9 mouse cellular contexts compared by ENCODE assay signal in genomic region chr5:64865219-64865964, GRCm38 (mm10).
DNase-seq lines count a peak whose midpoint lies in the region; ATAC-seq and TF ChIP-seq lines count a peak whose summit lies in the region.
"Had no signal": no experiment of that assay in that cellular context is flagged by ENCODE, and none has a peak within 500 bp of the region (broad histone marks: within the 10 kb centered on the region; RNA-seq: fewer than 3 reads in every experiment).

No protein-coding gene starts in this region.

- no peaks in the 10 kb centered on the region for H3K36me3 ChIP-seq in kidney, embryonic 16.5 days (ENCODE audit: insufficient read depth, low read length)
- H3K36me3 ChIP-seq in MEL (ENCODE audit: control insufficient read depth in 1 of 2, insufficient read depth in 2 of 2, low read length in 2 of 2) (peaks cover 0 to 6% of the 10 kb centered on the region in 2 experiments; a peak in 2 of 4 replicates), myocyte (ENCODE audit: control insufficient read depth, insufficient read depth) (no peaks in the 10 kb centered on the region)
- H3K36me3 ChIP-seq in intestine, embryonic 16.5 days (ENCODE audit: control insufficient read depth, insufficient read depth, low read length) = no peaks in the 10 kb centered on the region

- no peak for DNase-seq in kidney, adult 11 months
- DNase-seq in MEL (ENCODE audit: low read depth, low spot score) = peak; percentile 21
- no peak for DNase-seq in layer of hippocampus, adult 9-10 months (ENCODE audit: low spot score)
- no peak for DNase-seq in ovary, adult 18-20 months (ENCODE audit: low spot score)
- DNase-seq: cerebellum, adult 2 months had no signal

- H3ac ChIP-seq in myocyte (ENCODE audit: control insufficient read depth, insufficient read length) = no peak overlapping the region

- H3K79me2 ChIP-seq in MEL (ENCODE audit: control insufficient read depth, insufficient read depth, low read length, poor library complexity) (no peaks in the 10 kb centered on the region), myocyte (ENCODE audit: control insufficient read depth, insufficient read depth) (no peaks in the 10 kb centered on the region)

- H3K9me3 ChIP-seq in kidney, embryonic 16.5 days (ENCODE audit: low read length) = no peaks in the 10 kb centered on the region
- H3K9me3 ChIP-seq in MEL (replicated peaks; ENCODE audit: insufficient read depth, low read length) = no peaks in the 10 kb centered on the region
- H3K9me3 ChIP-seq in intestine, embryonic 16.5 days (ENCODE audit: control insufficient read depth, low read length) = no peaks in the 10 kb centered on the region

- ATAC-seq in kidney, embryonic 16.5 days (ENCODE audit: low FRiP score, low TSS enrichment) = no peak
- peak; percentile 0; the same call in 1 of the 2 replicates for ATAC-seq in intestine, embryonic 16.5 days

- no peaks in the 10 kb centered on the region for H3K27me3 ChIP-seq in kidney, embryonic 16.5 days (ENCODE audit: insufficient read depth, low read length)
- H3K27me3 ChIP-seq in MEL (ENCODE audit: control insufficient read depth in 1 of 2, insufficient read depth in 2 of 2, low read length in 2 of 2) = no peaks in the 10 kb centered on the region
- H3K27me3 ChIP-seq in intestine, embryonic 16.5 days (replicated peaks; ENCODE audit: control insufficient read depth, insufficient read depth, low read length) = no peaks in the 10 kb centered on the region
- H3K27me3 ChIP-seq in myocyte (ENCODE audit: control insufficient read depth, insufficient read depth, insufficient read length) = no peaks in the 10 kb centered on the region

- H3K4me1 ChIP-seq in kidney, embryonic 16.5 days (ENCODE audit: insufficient read depth, low read length) = peaks cover 40% of the 10 kb centered on the region
- peaks cover 0 to 9% of the 10 kb centered on the region in 2 experiments; a peak in 2 of 4 replicates for H3K4me1 ChIP-seq in MEL (ENCODE audit: control insufficient read depth in 1 of 2, insufficient read depth in 2 of 2, low read length in 2 of 2)
- H3K4me1 ChIP-seq in intestine, embryonic 16.5 days (ENCODE audit: control insufficient read depth, insufficient read depth, low read length) = peaks cover 38% of the 10 kb centered on the region

- no peak for TF ChIP-seq EP300 in MEL (IDR thresholded peaks at IDR 0.05; ENCODE audit: low read depth in 1 of 2, low read length in 2 of 2)

- WGBS in kidney, embryonic 16.5 days = 70% methylated on average over 12 of the region's 12 CpGs
- WGBS in intestine, embryonic 16.5 days = 59% methylated on average over 12 of the region's 12 CpGs

- H3K4me2 ChIP-seq in kidney, embryonic 16.5 days (replicated peaks; ENCODE audit: low read depth, low read length) = no peak overlapping the region
- 0 out of 2 replicates have a peak overlapping the region, but pooled peaks have one; percentile 7 for H3K4me2 ChIP-seq in intestine, embryonic 16.5 days (ENCODE audit: low read depth, low read length)
- H3K4me2 ChIP-seq in myocyte (ENCODE audit: low read depth) = peak overlapping the region; percentile 3
- H3K4me2 ChIP-seq: midbrain, embryonic 11.5 days had no signal

- peak overlapping the region; percentile 35; the same call in 1 of the 2 replicates for H3K27ac ChIP-seq in kidney, embryonic 16.5 days (ENCODE audit: low read length)
- peak overlapping the region; percentile 42 for H3K27ac ChIP-seq in MEL (ENCODE audit: control insufficient read depth, low read depth, low read length)
- H3K27ac ChIP-seq in intestine, embryonic 16.5 days (ENCODE audit: low read length) = peak overlapping the region; percentile 90

- H3K9ac ChIP-seq in kidney, embryonic 16.5 days (replicated peaks; ENCODE audit: low read length) = no peak overlapping the region
- 0 out of 2 replicates have a peak overlapping the region, but pooled peaks have one; percentile 21 for H3K9ac ChIP-seq in MEL (ENCODE audit: control insufficient read depth, low read depth, low read length, poor library complexity, severe bottlenecking)
- peak overlapping the region; percentile 21; the same call in 1 of the 2 replicates for H3K9ac ChIP-seq in intestine, embryonic 16.5 days (ENCODE audit: low read depth, low read length)

- no peak; the same call in 1 of the 2 replicates for TF ChIP-seq RAD21 in MEL (IDR thresholded peaks at IDR 0.05; ENCODE audit: low read depth, low read length)

- TF ChIP-seq POLR2A in MEL (IDR thresholded peaks at IDR 0.05; ENCODE audit: control insufficient read depth in 1 of 2, insufficient read depth in 1 of 2, low read depth in 1 of 2, low read length in 2 of 2, poor library complexity in 1 of 2) (no peak), myocyte (IDR thresholded peaks at IDR 0.05; ENCODE audit: insufficient read length, low read depth) (no peak)

- TF ChIP-seq CTCF in MEL (IDR thresholded peaks at IDR 0.05 in 2 of 3, conservative IDR thresholded peaks at IDR 0.05 in 1 of 3; ENCODE audit: control insufficient read depth in 1 of 3, insufficient read depth in 1 of 3, low read depth in 2 of 3, low read length in 3 of 3, poor library complexity in 1 of 3, severe bottlenecking in 1 of 3) = no peak

- no peak overlapping the region for H3K4me3 ChIP-seq in kidney, embryonic 16.5 days (ENCODE audit: low read length)
- no peak overlapping the region for H3K4me3 ChIP-seq in MEL (ENCODE audit: control insufficient read depth in 1 of 2, insufficient read depth in 1 of 2, low read depth in 2 of 2, low read length in 2 of 2)
- no peak overlapping the region for H3K4me3 ChIP-seq in intestine, embryonic 16.5 days (ENCODE audit: low read length)
- H3K4me3 ChIP-seq in myocyte = no peak overlapping the region

TF ChIP-seq in MEL, 35 proteins besides CTCF, POLR2A, EP300 and RAD21:
- TF ChIP-seq CHD2 (IDR thresholded peaks at IDR 0.05; ENCODE audit: low read length) (no peak), MEF2A (IDR thresholded peaks at IDR 0.05; ENCODE audit: extremely low read depth, insufficient replicate concordance, low read depth, low read length, poor library complexity, severe bottlenecking) (no peak), MYB (IDR thresholded peaks at IDR 0.05; ENCODE audit: low read depth, low read length) (no peak), GATA1 (IDR thresholded peaks at IDR 0.05; ENCODE audit: low read depth, low read length) (no peak), ETS1 (IDR thresholded peaks at IDR 0.05; ENCODE audit: low read depth, low read length) (no peak), MXI1 (IDR thresholded peaks at IDR 0.05; ENCODE audit: low read depth, low read length) (no peak), HCFC1 (IDR thresholded peaks at IDR 0.05; ENCODE audit: low read depth, low read length) (no peak), UBTF (IDR thresholded peaks at IDR 0.05; ENCODE audit: borderline replicate concordance, insufficient read depth, low read depth, low read length) (no peak), SMC3 (IDR thresholded peaks at IDR 0.05; ENCODE audit: low read depth, low read length) (no peak)

TF ChIP-seq in myocyte, 11 proteins besides CTCF, POLR2A, EP300 and RAD21:
- TF ChIP-seq E2F4 (IDR thresholded peaks at IDR 0.05; ENCODE audit: insufficient read depth) = no peak
- TF ChIP-seq TCF12 (IDR thresholded peaks at IDR 0.05; ENCODE audit: insufficient read depth, poor library complexity, severe bottlenecking) = no peak
- TF ChIP-seq SRF (IDR thresholded peaks at IDR 0.05; ENCODE audit: control insufficient read depth, insufficient read length, low read depth) = no peak
- TF ChIP-seq TCF3 (IDR thresholded peaks at IDR 0.05; ENCODE audit: insufficient read length, low read depth) = no peak
- TF ChIP-seq MYOD1 (IDR thresholded peaks at IDR 0.05; ENCODE audit: control insufficient read depth in 1 of 3, insufficient read length in 2 of 3, low read depth in 2 of 3) = no peak
- no peak for TF ChIP-seq MAX (IDR thresholded peaks at IDR 0.05; ENCODE audit: low read depth)
- no peak for TF ChIP-seq REST (IDR thresholded peaks at IDR 0.05; ENCODE audit: insufficient read depth, insufficient read length)
- TF ChIP-seq CEBPB (IDR thresholded peaks at IDR 0.05; ENCODE audit: insufficient read depth, poor library complexity, severe bottlenecking) = no peak
- no peak for TF ChIP-seq MYOG (IDR thresholded peaks at IDR 0.05; ENCODE audit: control insufficient read depth in 1 of 3, insufficient read depth in 1 of 3, insufficient read length in 2 of 3, low read depth in 2 of 3)
- TF ChIP-seq USF1 (IDR thresholded peaks at IDR 0.05; ENCODE audit: low read depth) = no peak
- TF ChIP-seq POLR2AphosphoS2 (IDR thresholded peaks at IDR 0.05; ENCODE audit: insufficient read length, low read depth) = no peak

Comparison
In these comparisons a context has a peak if more than half of its experiments do, and no peak if none do; other contexts are left out.
1. H3K27ac ChIP-seq: peak in every context shown above with its lines; median percentile 90 in intestine, embryonic 16.5 days; 42 in MEL; 35 in kidney, embryonic 16.5 days.